9 mouse cellular contexts compared by ENCODE assay signal in genomic region chr12:31265005-31265721, GRCm38 (mm10). TPM values are rescaled to one million over a fixed set of nuclear protein-coding genes. Genes with fewer than 3 reads are reported as not detected.
DNase-seq lines count a peak whose midpoint lies in the region; ATAC-seq lines count a peak whose summit lies in the region.
"Had no signal": no experiment of that assay in that cellular context is flagged by ENCODE, and none has a peak within 500 bp of the region (broad histone marks: within the 10 kb centered on the region; RNA-seq: fewer than 3 reads in every experiment).

TSS of gene Lamb1 (plus strand) at chr12:31265234.

- H3K36me3 ChIP-seq in embryonic facial prominence, embryonic 12.5 days = peaks cover 11% of the 10 kb centered on the region
- H3K36me3 ChIP-seq in heart, embryonic 12.5 days = peaks cover 26% of the 10 kb centered on the region
- H3K36me3 ChIP-seq in kidney, embryonic 16.5 days (ENCODE audit: insufficient read depth, low read length) = peaks cover 19% of the 10 kb centered on the region
- no peaks in the 10 kb centered on the region for H3K36me3 ChIP-seq in liver, embryonic 13.5 days
- no peaks in the 10 kb centered on the region for H3K36me3 ChIP-seq in neural tube, embryonic 14.5 days (ENCODE audit: control insufficient read depth, insufficient read depth, low read length)

- DNase-seq in cerebellum, postnatal 25 days = peak; percentile 11 to 33
- no peak for DNase-seq in cerebellum, adult 9-11 months
- no peak for DNase-seq in liver, embryonic 13.5 days
- peak; percentile 93 for DNase-seq in yolk sac, embryonic 10.5 days (ENCODE audit: low spot score)

- peak within 1 kb of the TSS; percentile 87 for H3K4me2 ChIP-seq in embryonic facial prominence, embryonic 12.5 days (replicated peaks)
- peak within 1 kb of the TSS; percentile 88 for H3K4me2 ChIP-seq in heart, embryonic 12.5 days
- peak within 1 kb of the TSS; percentile 78 for H3K4me2 ChIP-seq in kidney, embryonic 16.5 days (replicated peaks; ENCODE audit: low read depth, low read length)
- peak within 1 kb of the TSS; percentile 59 for H3K4me2 ChIP-seq in liver, embryonic 13.5 days
- H3K4me2 ChIP-seq in neural tube, embryonic 14.5 days (ENCODE audit: low read depth, low read length) = peak within 1 kb of the TSS; percentile 62

- H3K4me3 ChIP-seq in embryonic facial prominence, embryonic 12.5 days = peak within 1 kb of the TSS; percentile 70
- peak within 1 kb of the TSS; percentile 86 for H3K4me3 ChIP-seq in heart, embryonic 12.5 days
- peak within 1 kb of the TSS; percentile 86 for H3K4me3 ChIP-seq in kidney, embryonic 16.5 days (ENCODE audit: low read length)
- H3K4me3 ChIP-seq in liver, embryonic 13.5 days (replicated peaks) = peak within 1 kb of the TSS; percentile 45
- peak within 1 kb of the TSS; percentile 35 for H3K4me3 ChIP-seq in neural tube, embryonic 14.5 days (ENCODE audit: low read depth, low read length)
- H3K4me3 ChIP-seq: megakaryocyte, embryonic 14.5 days had no signal

- H3K4me1 ChIP-seq in embryonic facial prominence, embryonic 12.5 days = peaks cover 40% of the 10 kb centered on the region
- peaks cover 58% of the 10 kb centered on the region for H3K4me1 ChIP-seq in heart, embryonic 12.5 days (replicated peaks)
- peaks cover 60% of the 10 kb centered on the region for H3K4me1 ChIP-seq in kidney, embryonic 16.5 days (ENCODE audit: insufficient read depth, low read length)
- no peaks in the 10 kb centered on the region for H3K4me1 ChIP-seq in liver, embryonic 13.5 days (replicated peaks)
- H3K4me1 ChIP-seq in neural tube, embryonic 14.5 days (ENCODE audit: control insufficient read depth, insufficient read depth, low read length) = no peaks in the 10 kb centered on the region

- peak; percentile 36; the same call in 1 of the 2 replicates for ATAC-seq in embryonic facial prominence, embryonic 12.5 days (ENCODE audit: insufficient number of reproducible peaks, insufficient read depth, low FRiP score, low TSS enrichment)
- ATAC-seq in heart, embryonic 12.5 days (ENCODE audit: insufficient number of reproducible peaks, low FRiP score) = peak; percentile 80
- peak; percentile 73 for ATAC-seq in kidney, embryonic 16.5 days (ENCODE audit: low FRiP score, low TSS enrichment)
- no peak for ATAC-seq in liver, embryonic 13.5 days (ENCODE audit: low read depth)
- ATAC-seq in neural tube, embryonic 14.5 days (ENCODE audit: low read depth) = peak; percentile 36; the same call in 1 of the 2 replicates

- H3K9me3 ChIP-seq in embryonic facial prominence, embryonic 12.5 days = no peaks in the 10 kb centered on the region
- H3K9me3 ChIP-seq in heart, embryonic 12.5 days (replicated peaks) = no peaks in the 10 kb centered on the region
- H3K9me3 ChIP-seq in kidney, embryonic 16.5 days (ENCODE audit: low read length) = no peaks in the 10 kb centered on the region
- H3K9me3 ChIP-seq in liver, embryonic 13.5 days (replicated peaks) = no peaks in the 10 kb centered on the region
- no peaks in the 10 kb centered on the region for H3K9me3 ChIP-seq in neural tube, embryonic 14.5 days (ENCODE audit: control insufficient read depth, low read length)

- H3K27ac ChIP-seq in embryonic facial prominence, embryonic 12.5 days = peak within 1 kb of the TSS; percentile 89
- peak within 1 kb of the TSS; percentile 96 for H3K27ac ChIP-seq in heart, embryonic 12.5 days (ENCODE audit: poor library complexity, severe bottlenecking)
- peak within 1 kb of the TSS; percentile 98 for H3K27ac ChIP-seq in kidney, embryonic 16.5 days (ENCODE audit: low read length)
- H3K27ac ChIP-seq in liver, embryonic 13.5 days = no peak within 1 kb of the TSS
- no peak within 1 kb of the TSS for H3K27ac ChIP-seq in neural tube, embryonic 14.5 days (ENCODE audit: low read depth, low read length)

- WGBS in embryonic facial prominence, embryonic 12.5 days = 1% methylated on average over 39 of the region's 39 CpGs
- under 1% methylated on average over 39 of the region's 39 CpGs for WGBS in heart, embryonic 12.5 days
- WGBS in kidney, embryonic 16.5 days = under 1% methylated on average over 39 of the region's 39 CpGs
- WGBS in liver, embryonic 13.5 days (ENCODE audit: insufficient replicate concordance) = under 1% methylated on average over 39 of the region's 39 CpGs
- WGBS in neural tube, embryonic 14.5 days = 1% methylated on average over 38 of the region's 39 CpGs

- H3K27me3 ChIP-seq in embryonic facial prominence, embryonic 12.5 days = 0 out of 2 replicates have a peak, but pooled peaks cover 3% of the 10 kb centered on the region
- no peaks in the 10 kb centered on the region for H3K27me3 ChIP-seq in heart, embryonic 12.5 days (replicated peaks)
- no peaks in the 10 kb centered on the region for H3K27me3 ChIP-seq in kidney, embryonic 16.5 days (ENCODE audit: insufficient read depth, low read length)
- H3K27me3 ChIP-seq in liver, embryonic 13.5 days = peaks cover 52% of the 10 kb centered on the region
- peaks cover 25% of the 10 kb centered on the region for H3K27me3 ChIP-seq in neural tube, embryonic 14.5 days (ENCODE audit: control insufficient read depth, insufficient read depth, low read length)

- H3K9ac ChIP-seq in embryonic facial prominence, embryonic 12.5 days = peak within 1 kb of the TSS; percentile 77
- peak within 1 kb of the TSS; percentile 90 for H3K9ac ChIP-seq in heart, embryonic 12.5 days
- peak within 1 kb of the TSS; percentile 94 for H3K9ac ChIP-seq in kidney, embryonic 16.5 days (replicated peaks; ENCODE audit: low read length)
- peak within 1 kb of the TSS; percentile 36 for H3K9ac ChIP-seq in liver, embryonic 13.5 days
- peak within 1 kb of the TSS; percentile 29 for H3K9ac ChIP-seq in neural tube, embryonic 14.5 days (replicated peaks; ENCODE audit: low read depth, low read length)

RNA-seq across cellular contexts. Expression of gene Lamb1, which starts in this region (rescaled TPM):
- 80.8 and 82.3 TPM in 2 replicates for polyA plus RNA-seq in embryonic facial prominence, embryonic 12.5 days (2016; fragmentation: Nextera tagmentation; extraction: Ambion mirVana)
- 127 and 132 TPM in 2 replicates for polyA plus RNA-seq in heart, embryonic 12.5 days (2016; fragmentation: Nextera tagmentation; extraction: Ambion mirVana)
- 174 and 175 TPM in 2 replicates for polyA plus RNA-seq in kidney, embryonic 16.5 days (2015; fragmentation: Nextera tagmentation; extraction: Ambion mirVana)
- 3.7 and 4.3 TPM in 2 replicates for polyA plus RNA-seq in liver, embryonic 13.5 days (2015; fragmentation: Nextera tagmentation; extraction: Ambion mirVana)
- 4.9 and 26.7 TPM in 2 replicates for polyA plus RNA-seq in neural tube, embryonic 14.5 days (2014; fragmentation: Nextera tagmentation; extraction: Ambion mirVana)

Comparison
In these comparisons a context has a peak if more than half of its experiments do, and no peak if none do; other contexts are left out.
1. DNase-seq: peak in cerebellum, postnatal 25 days (2 of 2) and yolk sac, embryonic 10.5 days (single experiment); none in cerebellum, adult 9-11 months (single experiment) and liver, embryonic 13.5 days (single experiment).
2. H3K27ac ChIP-seq: peak in embryonic facial prominence, embryonic 12.5 days (single experiment), heart, embryonic 12.5 days (single experiment) and kidney, embryonic 16.5 days (single experiment); none in liver, embryonic 13.5 days (single experiment) and neural tube, embryonic 14.5 days (single experiment).
3. H3K4me3 ChIP-seq: peak in every context shown above with its lines; median percentile 86 in heart, embryonic 12.5 days; 86 in kidney, embryonic 16.5 days; 70 in embryonic facial prominence, embryonic 12.5 days; 45 in liver, embryonic 13.5 days; 35 in neural tube, embryonic 14.5 days.
4. H3K9ac ChIP-seq: peak in every context shown above with its lines; median percentile 94 in kidney, embryonic 16.5 days; 90 in heart, embryonic 12.5 days; 77 in embryonic facial prominence, embryonic 12.5 days; 36 in liver, embryonic 13.5 days; 29 in neural tube, embryonic 14.5 days.
5. Peak in every context shown above with its lines, with median percentiles within 50 percentile points of each other: H3K4me2 ChIP-seq.